19 mouse cellular contexts compared by ENCODE assay signal in genomic region chr12:31534060-31534843, GRCm38 (mm10). TPM values are rescaled to one million over a fixed set of nuclear protein-coding genes. Genes with fewer than 3 reads are reported as not detected.
DNase-seq lines count a peak whose midpoint lies in the region; ATAC-seq and TF ChIP-seq lines count a peak whose summit lies in the region.
"Had no signal": no experiment of that assay in that cellular context is flagged by ENCODE, and none has a peak within 500 bp of the region (broad histone marks: within the 10 kb centered on the region; RNA-seq: fewer than 3 reads in every experiment).

No protein-coding gene starts in this region.

- H3K4me2 ChIP-seq in forebrain, embryonic 13.5 days: no peak overlapping the region
- no peak overlapping the region for H3K4me2 ChIP-seq in forebrain, embryonic 12.5 days
- H3K4me2 ChIP-seq: embryonic facial prominence, embryonic 12.5 days; hindbrain, embryonic 13.5 days; limb, embryonic 15.5 days; neural tube, embryonic 13.5 days had no signal

- H3K9ac ChIP-seq in forebrain, embryonic 13.5 days: no peak overlapping the region
- no peak overlapping the region for H3K9ac ChIP-seq in forebrain, embryonic 12.5 days
- H3K9ac ChIP-seq: embryonic facial prominence, embryonic 12.5 days; hindbrain, embryonic 13.5 days; limb, embryonic 15.5 days; neural tube, embryonic 13.5 days had no signal

- H3K27me3 ChIP-seq in forebrain, embryonic 13.5 days: no peaks in the 10 kb centered on the region
- H3K27me3 ChIP-seq in forebrain, embryonic 12.5 days: no peaks in the 10 kb centered on the region
- H3K27me3 ChIP-seq: embryonic facial prominence, embryonic 12.5 days; hindbrain, embryonic 13.5 days; limb, embryonic 15.5 days; neural tube, embryonic 13.5 days had no signal

- no peak overlapping the region for H3K27ac ChIP-seq in forebrain, embryonic 13.5 days
- H3K27ac ChIP-seq in forebrain, embryonic 12.5 days: no peak overlapping the region
- H3K27ac ChIP-seq: embryonic facial prominence, embryonic 12.5 days; hindbrain, embryonic 13.5 days; limb, embryonic 15.5 days; neural tube, embryonic 13.5 days had no signal

- H3K4me3 ChIP-seq in forebrain, embryonic 13.5 days: no peak overlapping the region
- no peak overlapping the region for H3K4me3 ChIP-seq in forebrain, embryonic 12.5 days (replicated peaks)
- H3K4me3 ChIP-seq: embryonic facial prominence, embryonic 12.5 days; hindbrain, embryonic 13.5 days; limb, embryonic 15.5 days; neural tube, embryonic 13.5 days had no signal

- DNase-seq in layer of hippocampus, adult 11-12 months (ENCODE audit: low spot score): peak; percentile 25
- no peak for DNase-seq in layer of hippocampus, adult 9-10 months (ENCODE audit: low spot score)
- peak; percentile 59 for DNase-seq in brain, embryonic 14.5 days (ENCODE audit: low read depth)
- DNase-seq in layer of hippocampus, adult 9-11 months: peak; percentile 44
- no peak for DNase-seq in embryo, embryonic 9.5 days (ENCODE audit: extremely low spot score)
- DNase-seq in left cerebral cortex, postnatal 36 days (ENCODE audit: low spot score in 2 of 2): no peak
- DNase-seq: adrenal gland, postnatal 25 days; cerebellum, postnatal 25 days; heart, adult 18-20 months; lung, adult 18-20 months; lung, postnatal 4 days; thymus, postnatal 4 days had no signal

- TF ChIP-seq CTCF in brain, embryonic 14.5 days (IDR thresholded peaks at IDR 0.05; ENCODE audit: borderline replicate concordance, extremely low read depth, insufficient read depth, insufficient read length): no peak

- H3K4me1 ChIP-seq in forebrain, embryonic 13.5 days: peaks cover 13% of the 10 kb centered on the region
- H3K4me1 ChIP-seq in forebrain, embryonic 12.5 days: peaks cover 6% of the 10 kb centered on the region; the same call in 1 of the 2 replicates

- TF ChIP-seq POLR2A in brain, embryonic 14.5 days (IDR thresholded peaks at IDR 0.05; ENCODE audit: borderline replicate concordance, extremely low read depth, insufficient read depth, insufficient read length, poor library complexity, severe bottlenecking): no peak

- intact Hi-C loops in left cerebral cortex, postnatal 36 days (cut with DNase I): loop anchor here (5.0 kb wide), 1 partner anchor 43 kb away; no protein-coding TSS in a partner anchor

- H3K36me3 ChIP-seq in forebrain, embryonic 13.5 days (ENCODE audit: poor library complexity, severe bottlenecking): no peaks in the 10 kb centered on the region
- no peaks in the 10 kb centered on the region for H3K36me3 ChIP-seq in forebrain, embryonic 12.5 days (replicated peaks)
- H3K36me3 ChIP-seq: embryonic facial prominence, embryonic 12.5 days; hindbrain, embryonic 13.5 days; limb, embryonic 15.5 days; neural tube, embryonic 13.5 days had no signal

- ATAC-seq in forebrain, embryonic 13.5 days: peak; percentile 30; the same call in 1 of the 2 replicates
- no peak for ATAC-seq in forebrain, embryonic 12.5 days (ENCODE audit: low FRiP score)
- ATAC-seq: midbrain, embryonic 16.5 days had no signal

- no peaks in the 10 kb centered on the region for H3K9me3 ChIP-seq in forebrain, embryonic 13.5 days (replicated peaks)
- no peaks in the 10 kb centered on the region for H3K9me3 ChIP-seq in forebrain, embryonic 12.5 days
- H3K9me3 ChIP-seq: embryonic facial prominence, embryonic 12.5 days; hindbrain, embryonic 13.5 days; limb, embryonic 15.5 days; neural tube, embryonic 13.5 days had no signal

- 49% methylated on average over 11 of the region's 11 CpGs for WGBS in forebrain, embryonic 13.5 days
- WGBS in forebrain, embryonic 12.5 days: 57% methylated on average over 11 of the region's 11 CpGs

RNA-seq across cellular contexts. Expression of gene Slc26a4, which starts 25.5 kb away (rescaled TPM):
- 0.05 TPM in 1 of 2 replicates, not detected in the other for polyA plus RNA-seq in forebrain, embryonic 13.5 days (2015; fragmentation: Nextera tagmentation; extraction: Ambion mirVana)
- 0.06 TPM in 1 of 2 replicates, not detected in the other for polyA plus RNA-seq in forebrain, embryonic 12.5 days (2016; fragmentation: Nextera tagmentation; extraction: Ambion mirVana)
- 0.05 and 0.08 TPM in 2 replicates for polyA plus RNA-seq in brain, embryonic 14.5 days (2012; rRNA removed)
- total RNA-seq in left cerebral cortex, postnatal 36 days (2021): 1 to 10 TPM; 2.0 to 2.4 TPM
- total RNA-seq: heart, adult 18-20 months had no signal
- polyA plus RNA-seq: limb, embryonic 15.5 days had no signal

RNA-seq across cellular contexts. Expression of gene Cbll1, which starts 34.8 kb away (rescaled TPM):
- polyA plus RNA-seq in forebrain, embryonic 13.5 days (2015; fragmentation: Nextera tagmentation; extraction: Ambion mirVana): 14.7 and 15.9 TPM in 2 replicates
- 16.3 and 19.7 TPM in 2 replicates for polyA plus RNA-seq in forebrain, embryonic 12.5 days (2016; fragmentation: Nextera tagmentation; extraction: Ambion mirVana)
- 12.7 and 19.6 TPM in 2 replicates for polyA plus RNA-seq in brain, embryonic 14.5 days (2012; rRNA removed)
- 10 to 100 TPM; 19.8 to 24.8 TPM for total RNA-seq in left cerebral cortex, postnatal 36 days (2021)

Comparison
In these comparisons a context has a peak if more than half of its experiments do, and no peak if none do; other contexts are left out.
1. DNase-seq: peak in layer of hippocampus, adult 11-12 months (single experiment), brain, embryonic 14.5 days (single experiment) and layer of hippocampus, adult 9-11 months (single experiment); none in layer of hippocampus, adult 9-10 months (single experiment), embryo, embryonic 9.5 days (single experiment) and left cerebral cortex, postnatal 36 days (0 of 2).